Mouse (Mus musculus): ENCODE measurements around the gene Atp5j. TPM values are rescaled to one million over a fixed set of nuclear protein-coding genes. Genes with fewer than 3 reads are reported as not detected.

The Atp5j gene
- total RNA-seq, 2 experiments from 2014 or later, result 1,016 to 1,122 TPM

GRCm38 (mm10) chr16:84814511-84814910 lies 20.9 kb downstream of the Atp5j start:
- no peak for DNase-seq
- intact Hi-C loops (cut with DNase I), result loop anchor here (5.0 kb wide), 1 partner anchor 42 kb away; the partner anchor contains the start of gene Jam2

- intact Hi-C loops (cut with DNase I), result loop anchor here (5.0 kb wide), 1 partner anchor 42 kb away; the partner anchor contains the start of gene Jam2
- no peak for DNase-seq
These were observed 21.6 kb downstream of the Atp5j start for GRCm38 (mm10) chr16:84813852-84814251.

GRCm38 (mm10) chr16:84810254-84810653 lies 25.2 kb downstream of the Atp5j start:
- DNase-seq, result no peak
- intact Hi-C loops (cut with DNase I), result loop anchor here (5.0 kb wide), 1 partner anchor 38 kb away; the partner anchor contains the start of gene Jam2

GRCm38 (mm10) chr16:84807874-84808273 lies 27.6 kb downstream of the Atp5j start:
- no peak for DNase-seq
- intact Hi-C loops (cut with DNase I), result no loop called here

- DNase-seq, result no peak
- intact Hi-C loops (cut with DNase I), result no loop called here
These were observed 29.2 kb downstream of the Atp5j start for GRCm38 (mm10) chr16:84806175-84806574.

GRCm38 (mm10) chr16:84804866-84805265 lies 30.6 kb downstream of the Atp5j start:
- intact Hi-C loops (cut with DNase I), result no loop called here
- DNase-seq, result no peak

GRCm38 (mm10) chr16:84802217-84802616 lies 33.2 kb downstream of the Atp5j start:
- DNase-seq, result peak; percentile 34 to 48
- intact Hi-C loops (cut with DNase I), result no loop called here

- DNase-seq, result no peak
- intact Hi-C loops (cut with DNase I), result no loop called here
These were observed 35.4 kb downstream of the Atp5j start for GRCm38 (mm10) chr16:84800038-84800437.

- no peak for DNase-seq
- intact Hi-C loops (cut with DNase I), result no loop called here
These were observed 38.7 kb downstream of the Atp5j start for GRCm38 (mm10) chr16:84796678-84797077.

- intact Hi-C loops (cut with DNase I), result no loop called here
- no peak for DNase-seq
These were observed 40.1 kb downstream of the Atp5j start for GRCm38 (mm10) chr16:84795337-84795736.

- intact Hi-C loops (cut with DNase I), result no loop called here
- DNase-seq, result no peak
These were observed 42.0 kb downstream of the Atp5j start for GRCm38 (mm10) chr16:84793401-84793800.

- DNase-seq, result no peak
- intact Hi-C loops (cut with DNase I), result no loop called here
These were observed 44.7 kb downstream of the Atp5j start for GRCm38 (mm10) chr16:84790595-84791165.

GRCm38 (mm10) chr16:84784966-84785365 lies 50.5 kb downstream of the Atp5j start:
- intact Hi-C loops (cut with DNase I), result no loop called here
- DNase-seq, result no peak

GRCm38 (mm10) chr16:84783279-84783678 lies 52.1 kb downstream of the Atp5j start:
- no peak for DNase-seq
- intact Hi-C loops (cut with DNase I), result no loop called here

GRCm38 (mm10) chr16:84779718-84780117 lies 55.7 kb downstream of the Atp5j start:
- intact Hi-C loops (cut with DNase I), result loop anchor here (5.0 kb wide), 1 partner anchor 53 kb away; the partner anchor contains the start of gene Gabpa
- DNase-seq, result no peak

- intact Hi-C loops (cut with DNase I), result loop anchor here (5.0 kb wide), 1 partner anchor 53 kb away; the partner anchor contains the start of gene Gabpa
- DNase-seq, result no peak
These were observed 56.4 kb downstream of the Atp5j start for GRCm38 (mm10) chr16:84778861-84779630.

GRCm38 (mm10) chr16:84778431-84778830 lies 57.0 kb downstream of the Atp5j start:
- intact Hi-C loops (cut with DNase I), result loop anchor here (5.0 kb wide), 1 partner anchor 54 kb away; the partner anchor contains the start of gene Gabpa
- DNase-seq, result no peak

Other genes with a start within 250 kb of the Atp5j start
- 10 to 100 TPM; 15.7 to 16.2 TPM for gene Mrpl39, start 99.9 kb downstream of the Atp5j start, total RNA-seq (2021)
- gene Jam2, start 61.5 kb downstream of the Atp5j start, total RNA-seq (2021), result 10 to 100 TPM; 13.9 to 15.6 TPM
- 10 to 100 TPM; 17.9 to 24.4 TPM for gene Gabpa, start 700 bp downstream of the Atp5j start, total RNA-seq (2021)